Mouse (Mus musculus): ENCODE data around the gene Pfkl. TPM values are rescaled to one million over a fixed set of nuclear protein-coding genes. Genes with fewer than 3 reads are reported as not detected.
"Not testable (repeated sequence)": the region's sequence is repeated elsewhere in the genome, so short reads cannot be mapped to it uniquely, and the experiment has no call there.

The Pfkl gene
- total RNA-seq, 1 experiment: 138 TPM

- TF ChIP-seq ZNF384 (IDR thresholded peaks at IDR 0.05; ENCODE audit: low read depth, low read length): no peak
- no peak for TF ChIP-seq ZC3H11A (IDR thresholded peaks at IDR 0.05; ENCODE audit: borderline replicate concordance, low read depth, low read length)
- TF ChIP-seq CHD2 (IDR thresholded peaks at IDR 0.05; ENCODE audit: low read depth, low read length): no peak
- no peak for TF ChIP-seq HCFC1 (IDR thresholded peaks at IDR 0.05; ENCODE audit: borderline replicate concordance, insufficient read depth, low read length)
- no peak for TF ChIP-seq MAFK (IDR thresholded peaks at IDR 0.05; ENCODE audit: insufficient read depth, low read depth, low read length)
- no peak overlapping the region for H3K27ac ChIP-seq (ENCODE audit: insufficient read depth, low read depth, low read length, poor library complexity, severe bottlenecking)
- peaks cover 0 to 11% of the 10 kb centered on the region in 2 experiments; a peak in 1 of 4 replicates for H3K4me1 ChIP-seq (ENCODE audit: control insufficient read depth in 2 of 2, insufficient read depth in 2 of 2, low read length in 2 of 2, poor library complexity in 1 of 2)
- no peak overlapping the region for H3K9ac ChIP-seq (ENCODE audit: insufficient read depth, low read depth, low read length, poor library complexity, severe bottlenecking)
- H3K36me3 ChIP-seq (ENCODE audit: control insufficient read depth, insufficient read depth, low read length, poor library complexity, severe bottlenecking): peaks cover 36% of the 10 kb centered on the region; the same call in 1 of the 2 replicates
- no peak overlapping the region for H3K4me3 ChIP-seq (ENCODE audit: insufficient read depth in 1 of 2, low read depth in 1 of 2, low read length in 2 of 2, poor library complexity in 1 of 2, severe bottlenecking in 1 of 2)
- no peak for DNase-seq (ENCODE audit: low read depth, low spot score)
- H3K9me3 ChIP-seq (ENCODE audit: control insufficient read depth, insufficient read depth, low read depth, low read length): no peaks in the 10 kb centered on the region
- in situ Hi-C loops (cut with MboI; ENCODE audit: low sequenced_read_pairs in 2 of 2, unreplicated experiment in 2 of 2): no loop called here
Observed at GRCm38 (mm10) chr10:78031987-78032386, 22.1 kb upstream of the Pfkl start.

DNA sequence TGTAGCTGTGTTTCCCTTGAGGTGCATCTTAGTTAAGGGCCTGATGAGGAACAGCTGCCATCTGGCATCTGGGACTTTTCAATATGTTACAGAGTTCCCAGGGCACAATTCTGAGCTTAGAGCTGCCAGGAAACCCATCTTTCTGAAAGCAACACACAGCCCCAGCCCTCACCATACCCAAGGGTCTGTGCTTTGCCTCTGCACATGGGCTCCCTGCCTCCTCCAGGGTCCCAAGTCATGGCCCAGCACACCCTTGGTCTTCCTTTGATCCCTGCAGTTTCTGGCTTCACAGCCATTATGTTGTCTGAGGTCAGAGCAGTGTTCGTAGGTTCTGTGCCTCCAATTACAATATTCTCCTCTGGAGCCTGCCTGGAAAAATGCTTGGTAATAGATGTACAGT, 19.2 kb upstream of the Pfkl start:
- H3K4me1 ChIP-seq (ENCODE audit: control insufficient read depth in 2 of 2, insufficient read depth in 2 of 2, low read length in 2 of 2, poor library complexity in 1 of 2): no peaks in the 10 kb centered on the region
- in situ Hi-C loops (cut with MboI; ENCODE audit: low sequenced_read_pairs in 2 of 2, unreplicated experiment in 2 of 2): loop anchor here (5.0 to 10.0 kb wide), 2 partner anchors 133 to 136 kb away; partner anchors contain the start of gene D10Jhu81e (in 1 of the 2)
- TF ChIP-seq HCFC1 (IDR thresholded peaks at IDR 0.05; ENCODE audit: borderline replicate concordance, insufficient read depth, low read length): no peak
- no peak for TF ChIP-seq CHD2 (IDR thresholded peaks at IDR 0.05; ENCODE audit: low read depth, low read length)
- no peak for TF ChIP-seq MAFK (IDR thresholded peaks at IDR 0.05; ENCODE audit: insufficient read depth, low read depth, low read length)
- TF ChIP-seq ZC3H11A (IDR thresholded peaks at IDR 0.05; ENCODE audit: borderline replicate concordance, low read depth, low read length): no peak
- TF ChIP-seq ZNF384 (IDR thresholded peaks at IDR 0.05; ENCODE audit: low read depth, low read length): no peak
- 0 out of 2 replicates have a peak, but pooled peaks cover 5% of the 10 kb centered on the region for H3K9me3 ChIP-seq (ENCODE audit: control insufficient read depth, insufficient read depth, low read depth, low read length)
- no peak for DNase-seq (ENCODE audit: low read depth, low spot score)
- no peak overlapping the region for H3K4me3 ChIP-seq (ENCODE audit: insufficient read depth in 1 of 2, low read depth in 1 of 2, low read length in 2 of 2, poor library complexity in 1 of 2, severe bottlenecking in 1 of 2)
- no peak overlapping the region for H3K9ac ChIP-seq (ENCODE audit: insufficient read depth, low read depth, low read length, poor library complexity, severe bottlenecking)
- peaks cover 28% of the 10 kb centered on the region for H3K36me3 ChIP-seq (ENCODE audit: control insufficient read depth, insufficient read depth, low read length, poor library complexity, severe bottlenecking)
- H3K27ac ChIP-seq (ENCODE audit: insufficient read depth, low read depth, low read length, poor library complexity, severe bottlenecking): no peak overlapping the region

DNA sequence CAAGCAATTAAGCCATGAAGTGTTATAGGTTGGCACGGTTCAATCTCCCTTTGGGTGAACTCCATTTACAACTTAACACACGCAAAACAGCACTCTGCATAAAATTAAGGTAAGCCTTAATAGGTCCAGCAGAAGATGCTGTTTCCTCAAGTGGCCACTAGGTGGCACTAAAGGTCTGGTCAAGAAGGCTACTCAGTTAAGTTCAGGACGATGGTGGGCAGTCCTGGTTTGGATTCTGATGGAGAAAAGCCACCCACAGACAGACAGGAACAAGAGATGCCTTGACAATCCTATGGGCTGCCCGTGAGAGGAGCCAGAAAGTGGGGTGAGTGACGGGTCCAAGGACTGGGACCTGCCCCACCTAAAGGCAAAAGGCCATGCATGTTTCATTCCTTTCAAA, 18.2 kb upstream of the Pfkl start:
- no peak overlapping the region for H3K4me3 ChIP-seq (ENCODE audit: insufficient read depth in 1 of 2, low read depth in 1 of 2, low read length in 2 of 2, poor library complexity in 1 of 2, severe bottlenecking in 1 of 2)
- H3K4me1 ChIP-seq (ENCODE audit: control insufficient read depth in 2 of 2, insufficient read depth in 2 of 2, low read length in 2 of 2, poor library complexity in 1 of 2): no peaks in the 10 kb centered on the region
- H3K36me3 ChIP-seq (ENCODE audit: control insufficient read depth, insufficient read depth, low read length, poor library complexity, severe bottlenecking): peaks cover 28% of the 10 kb centered on the region
- H3K9me3 ChIP-seq (ENCODE audit: control insufficient read depth, insufficient read depth, low read depth, low read length): 0 out of 2 replicates have a peak, but pooled peaks cover 5% of the 10 kb centered on the region
- H3K27ac ChIP-seq (ENCODE audit: insufficient read depth, low read depth, low read length, poor library complexity, severe bottlenecking): no peak overlapping the region
- TF ChIP-seq CHD2 (IDR thresholded peaks at IDR 0.05; ENCODE audit: low read depth, low read length) (no peak), HCFC1 (IDR thresholded peaks at IDR 0.05; ENCODE audit: borderline replicate concordance, insufficient read depth, low read length) (no peak), ZNF384 (IDR thresholded peaks at IDR 0.05; ENCODE audit: low read depth, low read length) (no peak), ZC3H11A (IDR thresholded peaks at IDR 0.05; ENCODE audit: borderline replicate concordance, low read depth, low read length) (peak; percentile 88; the same call in 1 of the 2 replicates)
- in situ Hi-C loops (cut with MboI; ENCODE audit: low sequenced_read_pairs in 2 of 2, unreplicated experiment in 2 of 2): loop anchor here (5.0 to 10.0 kb wide), 2 partner anchors 134 to 137 kb away; partner anchors contain the start of gene D10Jhu81e (in 1 of the 2)
- DNase-seq (ENCODE audit: low read depth, low spot score): peak; percentile 71
- H3K9ac ChIP-seq (ENCODE audit: insufficient read depth, low read depth, low read length, poor library complexity, severe bottlenecking): no peak overlapping the region

DNA sequence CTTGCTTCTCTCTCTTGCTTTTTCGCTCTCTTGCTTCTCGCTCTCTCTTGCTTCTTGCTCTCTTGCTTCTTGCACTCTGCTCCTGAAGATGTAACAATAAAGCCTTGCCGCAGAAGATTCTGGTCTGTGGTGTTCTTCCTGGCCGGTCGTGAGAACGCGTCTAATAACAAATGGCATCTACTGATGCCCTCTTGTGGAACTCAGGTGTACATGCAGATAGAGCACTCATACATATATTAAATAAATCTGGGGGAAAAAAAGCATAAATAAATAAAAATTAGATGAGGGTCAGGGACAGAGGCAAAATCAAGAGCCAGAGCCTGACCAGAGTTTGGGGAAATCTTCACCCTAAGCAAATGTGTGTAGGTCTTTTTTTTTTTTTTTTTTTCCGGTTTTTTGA, 15.6 kb upstream of the Pfkl start:
- not testable (repeated sequence) for H3K9ac ChIP-seq (ENCODE audit: insufficient read depth, low read depth, low read length, poor library complexity, severe bottlenecking); H3K27ac ChIP-seq (ENCODE audit: insufficient read depth, low read depth, low read length, poor library complexity, severe bottlenecking); H3K4me3 ChIP-seq (ENCODE audit: insufficient read depth in 1 of 2, low read depth in 1 of 2, low read length in 2 of 2, poor library complexity in 1 of 2, severe bottlenecking in 1 of 2); DNase-seq (ENCODE audit: low read depth, low spot score); H3K9me3 ChIP-seq (ENCODE audit: control insufficient read depth, insufficient read depth, low read depth, low read length); H3K4me1 ChIP-seq (ENCODE audit: control insufficient read depth in 2 of 2, insufficient read depth in 2 of 2, low read length in 2 of 2, poor library complexity in 1 of 2)
- H3K36me3 ChIP-seq (ENCODE audit: control insufficient read depth, insufficient read depth, low read length, poor library complexity, severe bottlenecking): peaks cover 17% of the 10 kb centered on the region
- in situ Hi-C loops (cut with MboI; ENCODE audit: low sequenced_read_pairs in 2 of 2, unreplicated experiment in 2 of 2): loop anchor here (5.0 to 10.0 kb wide), 2 partner anchors 137 to 139 kb away; partner anchors contain the start of gene D10Jhu81e (in 1 of the 2)

GRCm38 (mm10) chr10:78019984-78020383, 10.1 kb upstream of the Pfkl start:
- H3K4me3 ChIP-seq (ENCODE audit: insufficient read depth in 1 of 2, low read depth in 1 of 2, low read length in 2 of 2, poor library complexity in 1 of 2, severe bottlenecking in 1 of 2); H3K27ac ChIP-seq (ENCODE audit: insufficient read depth, low read depth, low read length, poor library complexity, severe bottlenecking); H3K9ac ChIP-seq (ENCODE audit: insufficient read depth, low read depth, low read length, poor library complexity, severe bottlenecking); H3K9me3 ChIP-seq (ENCODE audit: control insufficient read depth, insufficient read depth, low read depth, low read length); DNase-seq (ENCODE audit: low read depth, low spot score); H3K36me3 ChIP-seq (ENCODE audit: control insufficient read depth, insufficient read depth, low read length, poor library complexity, severe bottlenecking); H3K4me1 ChIP-seq (ENCODE audit: control insufficient read depth in 2 of 2, insufficient read depth in 2 of 2, low read length in 2 of 2, poor library complexity in 1 of 2): not testable (repeated sequence)
- in situ Hi-C loops (cut with MboI; ENCODE audit: low sequenced_read_pairs in 2 of 2, unreplicated experiment in 2 of 2): loop anchor here in 1 of 2 experiments (10.0 kb wide), 1 partner anchor 145 kb away; the partner anchor contains the start of gene D10Jhu81e
